Mouse (Mus musculus): ENCODE measurements around the gene Hist1h3c. TPM values are rescaled to one million over a fixed set of nuclear protein-coding genes. Genes with fewer than 3 reads are reported as not detected.

The Hist1h3c gene
- polyA plus RNA-seq, 1 experiment = 3.6 TPM

DNA sequence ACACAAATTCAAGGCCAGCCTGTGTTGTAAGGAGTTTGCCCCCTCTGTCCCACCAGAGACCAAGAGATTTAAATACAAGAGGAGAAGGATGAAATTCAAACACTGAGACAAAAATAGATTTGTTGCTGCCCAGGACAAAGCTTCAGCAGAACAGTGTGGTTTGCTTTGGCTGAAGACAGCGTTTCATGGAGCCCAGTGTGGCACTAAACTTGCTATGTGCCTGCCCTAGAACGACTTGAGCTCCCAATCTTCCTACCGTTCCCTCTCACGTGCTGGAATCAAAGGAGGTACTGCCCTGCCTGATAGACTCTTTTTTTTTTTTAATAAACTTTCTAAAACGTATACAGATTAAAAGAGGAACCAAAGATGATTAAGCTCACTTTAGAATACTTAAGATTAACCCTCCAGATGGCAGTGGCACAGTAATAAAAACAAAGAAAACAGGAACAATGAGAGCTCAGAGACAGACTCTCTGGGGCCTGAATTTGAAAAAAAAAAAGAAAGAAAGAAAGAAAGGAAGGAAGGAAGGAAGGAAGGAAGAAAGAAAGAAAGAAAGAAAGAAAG is 23.5 kb upstream of the Hist1h3c start:
- TF ChIP-seq POLR2A (IDR thresholded peaks at IDR 0.05; ENCODE audit: insufficient read depth, low read length) = no peak
- TF ChIP-seq EP300 (IDR thresholded peaks at IDR 0.05; ENCODE audit: insufficient read depth, low read depth, low read length) = no peak
- TF ChIP-seq CTCF (IDR thresholded peaks at IDR 0.05; ENCODE audit: low read depth, low read length) = no peak
- Histone ChIP-seq H3K27ac (ENCODE audit: insufficient read depth, low read length) (no peak overlapping the region), H3K4me1 (ENCODE audit: control insufficient read depth, insufficient read depth, low read length) (no peaks in the 10 kb centered on the region), H3K9ac (ENCODE audit: low read depth, poor library complexity, severe bottlenecking) (no peak overlapping the region), H3K36me3 (ENCODE audit: control insufficient read depth, insufficient read depth, low read length, poor library complexity, severe bottlenecking) (no peaks in the 10 kb centered on the region), H3K27me3 (ENCODE audit: control insufficient read depth, insufficient read depth, low read length, poor library complexity, severe bottlenecking) (no peaks in the 10 kb centered on the region), H3K9me3 (replicated peaks; ENCODE audit: control insufficient read depth, insufficient read depth, low read length, poor library complexity, severe bottlenecking) (no peaks in the 10 kb centered on the region), H3K4me3 (ENCODE audit: low read depth, low read length) (no peak overlapping the region)

DNA sequence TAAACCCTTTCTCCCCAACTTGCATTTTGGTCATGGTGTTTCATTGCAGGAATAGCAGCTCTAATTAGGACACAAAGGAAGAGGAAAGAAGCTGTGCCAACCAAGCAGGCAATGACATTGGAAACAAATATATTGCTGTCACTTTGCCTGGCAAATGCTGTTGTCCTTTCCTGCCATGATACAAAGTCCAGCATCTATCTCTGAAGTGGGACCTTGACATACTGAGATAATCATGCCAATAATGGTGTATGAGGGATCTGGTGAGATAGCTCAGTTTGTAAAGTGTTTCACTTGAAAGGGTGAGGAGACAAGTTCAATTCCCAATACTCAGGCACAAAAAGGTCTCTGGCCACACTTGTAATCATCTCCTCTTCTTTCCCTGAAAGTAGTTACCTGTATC is 21.4 kb upstream of the Hist1h3c start:
- H3K4me1 ChIP-seq (ENCODE audit: control insufficient read depth, insufficient read depth, low read length) = no peaks in the 10 kb centered on the region
- no peaks in the 10 kb centered on the region for H3K36me3 ChIP-seq (ENCODE audit: control insufficient read depth, insufficient read depth, low read length, poor library complexity, severe bottlenecking)

DNA sequence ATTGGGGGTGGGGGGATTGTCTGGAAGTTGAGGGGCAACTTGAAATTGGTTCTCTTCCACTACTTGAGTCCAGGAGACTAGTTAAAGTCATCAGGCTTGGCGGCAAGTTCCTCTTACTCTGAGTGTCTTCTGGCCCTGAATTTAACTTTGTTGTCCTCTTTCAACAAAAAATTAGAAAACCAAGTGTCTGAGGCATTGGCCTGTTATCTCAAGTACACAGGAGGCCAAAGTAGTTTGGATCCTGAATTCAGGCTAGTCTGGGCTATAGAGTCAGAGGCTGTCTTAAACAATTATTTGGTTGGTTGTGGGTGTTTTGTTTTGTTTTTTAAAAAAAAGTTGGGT is 19.7 kb upstream of the Hist1h3c start:
- Histone ChIP-seq H3K9me3 (replicated peaks; ENCODE audit: control insufficient read depth, insufficient read depth, low read length, poor library complexity, severe bottlenecking) (no peaks in the 10 kb centered on the region), H3K27me3 (ENCODE audit: control insufficient read depth, insufficient read depth, low read length, poor library complexity, severe bottlenecking) (no peaks in the 10 kb centered on the region), H3K9ac (ENCODE audit: low read depth, poor library complexity, severe bottlenecking) (peak overlapping the region; percentile 97), H3K4me3 (ENCODE audit: low read depth, low read length) (no peak overlapping the region), H3K4me1 (ENCODE audit: control insufficient read depth, insufficient read depth, low read length) (no peaks in the 10 kb centered on the region), H3K36me3 (ENCODE audit: control insufficient read depth, insufficient read depth, low read length, poor library complexity, severe bottlenecking) (no peaks in the 10 kb centered on the region), H3K27ac (ENCODE audit: insufficient read depth, low read length) (peak overlapping the region; percentile 84)
- TF ChIP-seq EP300 (IDR thresholded peaks at IDR 0.05; ENCODE audit: insufficient read depth, low read depth, low read length) (no peak), CTCF (IDR thresholded peaks at IDR 0.05; ENCODE audit: low read depth, low read length) (no peak), POLR2A (IDR thresholded peaks at IDR 0.05; ENCODE audit: insufficient read depth, low read length) (no peak)

More for the DNA sequence above, 21.4 kb upstream of the Hist1h3c start:
- TF ChIP-seq EP300 (IDR thresholded peaks at IDR 0.05; ENCODE audit: insufficient read depth, low read depth, low read length) = no peak
- TF ChIP-seq CTCF (IDR thresholded peaks at IDR 0.05; ENCODE audit: low read depth, low read length) = no peak
- no peak for TF ChIP-seq POLR2A (IDR thresholded peaks at IDR 0.05; ENCODE audit: insufficient read depth, low read length)
- H3K27me3 ChIP-seq (ENCODE audit: control insufficient read depth, insufficient read depth, low read length, poor library complexity, severe bottlenecking) = no peaks in the 10 kb centered on the region
- H3K4me3 ChIP-seq (ENCODE audit: low read depth, low read length) = no peak overlapping the region
- no peaks in the 10 kb centered on the region for H3K9me3 ChIP-seq (replicated peaks; ENCODE audit: control insufficient read depth, insufficient read depth, low read length, poor library complexity, severe bottlenecking)
- no peak overlapping the region for H3K27ac ChIP-seq (ENCODE audit: insufficient read depth, low read length)
- H3K9ac ChIP-seq (ENCODE audit: low read depth, poor library complexity, severe bottlenecking) = no peak overlapping the region

DNA sequence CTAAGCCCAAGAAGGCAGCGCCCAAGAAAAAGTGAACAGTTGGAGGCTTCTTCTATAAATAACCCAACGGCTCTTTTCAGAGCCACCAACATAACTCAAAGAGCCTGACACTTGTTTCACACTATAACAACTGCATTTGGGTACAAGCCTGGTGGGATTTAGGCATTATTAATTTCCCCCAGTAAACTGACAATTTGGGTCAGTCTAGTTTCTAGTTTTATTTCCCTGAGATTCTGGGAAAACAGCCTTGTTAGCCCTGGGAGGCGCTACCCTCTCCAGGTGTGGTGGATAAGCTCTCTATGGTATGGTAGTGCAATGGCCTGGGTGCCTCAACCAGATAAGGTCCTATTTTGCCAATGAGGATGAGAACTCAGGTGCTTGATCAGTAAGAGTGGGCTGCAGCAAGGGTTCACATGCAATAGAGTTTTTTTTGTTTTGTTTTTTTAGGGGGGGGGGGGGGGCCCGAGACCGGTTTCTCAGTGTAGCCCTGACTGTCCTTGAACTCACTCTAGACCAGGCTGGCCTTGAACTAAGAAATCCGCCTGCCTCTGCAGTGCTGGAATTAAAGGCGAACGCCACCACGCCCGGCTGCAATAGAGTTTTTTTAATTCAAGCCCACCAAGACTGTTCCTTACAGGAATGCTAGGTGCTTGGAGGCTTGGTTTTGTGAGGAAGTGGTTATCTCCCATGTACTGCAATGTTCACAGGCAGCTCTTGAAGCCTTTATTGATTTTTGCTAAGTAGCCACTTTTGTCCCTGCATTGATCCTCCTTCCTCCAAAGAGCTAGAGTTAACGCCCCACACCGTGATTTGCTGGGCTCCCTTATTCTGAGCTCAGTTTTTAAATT is 19.1 kb upstream of the Hist1h3c start:
- H3K9ac ChIP-seq (ENCODE audit: low read depth, poor library complexity, severe bottlenecking) = peak overlapping the region; percentile 97
- peak overlapping the region; percentile 84 for H3K4me3 ChIP-seq (ENCODE audit: low read depth, low read length)
- H3K9me3 ChIP-seq (replicated peaks; ENCODE audit: control insufficient read depth, insufficient read depth, low read length, poor library complexity, severe bottlenecking) = no peaks in the 10 kb centered on the region
- no peaks in the 10 kb centered on the region for H3K36me3 ChIP-seq (ENCODE audit: control insufficient read depth, insufficient read depth, low read length, poor library complexity, severe bottlenecking)
- TF ChIP-seq POLR2A (IDR thresholded peaks at IDR 0.05; ENCODE audit: insufficient read depth, low read length) (peak; percentile 42), CTCF (IDR thresholded peaks at IDR 0.05; ENCODE audit: low read depth, low read length) (no peak)
- no peaks in the 10 kb centered on the region for H3K4me1 ChIP-seq (ENCODE audit: control insufficient read depth, insufficient read depth, low read length)
- peak overlapping the region; percentile 84 for H3K27ac ChIP-seq (ENCODE audit: insufficient read depth, low read length)
- H3K27me3 ChIP-seq (ENCODE audit: control insufficient read depth, insufficient read depth, low read length, poor library complexity, severe bottlenecking) = no peaks in the 10 kb centered on the region

DNA sequence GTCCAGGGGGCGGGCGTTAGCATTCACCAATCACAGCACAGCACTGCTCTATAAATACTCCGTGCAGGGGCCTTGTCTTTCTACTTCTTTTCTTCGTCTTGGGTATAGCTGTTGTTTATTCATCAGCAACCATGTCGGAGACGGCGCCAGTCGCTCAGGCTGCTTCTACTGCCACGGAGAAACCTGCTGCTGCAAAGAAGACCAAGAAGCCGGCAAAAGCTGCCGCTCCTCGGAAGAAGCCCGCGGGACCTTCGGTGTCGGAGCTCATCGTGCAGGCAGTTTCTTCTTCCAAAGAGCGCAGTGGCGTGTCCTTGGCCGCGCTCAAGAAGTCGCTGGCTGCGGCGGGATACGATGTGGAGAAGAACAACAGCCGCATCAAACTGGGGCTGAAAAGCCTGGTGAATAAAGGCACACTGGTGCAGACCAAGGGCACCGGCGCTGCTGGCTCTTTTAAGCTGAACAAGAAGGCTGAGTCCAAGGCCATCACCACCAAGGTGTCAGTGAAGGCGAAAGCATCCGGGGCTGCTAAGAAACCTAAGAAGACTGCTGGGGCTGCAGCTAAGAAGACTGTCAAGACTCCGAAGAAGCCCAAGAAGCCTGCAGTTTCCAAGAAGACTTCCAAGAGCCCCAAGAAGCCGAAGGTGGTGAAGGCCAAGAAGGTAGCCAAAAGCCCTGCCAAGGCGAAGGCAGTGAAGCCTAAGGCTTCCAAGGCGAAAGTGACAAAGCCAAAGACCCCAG is 18.4 kb upstream of the Hist1h3c start, which contains the start of gene Hist1h1a:
Gene Hist1h1a, plus strand, starts transcription at position 81 of the 738 bp plus-strand sequence.
- peak; percentile 99 for TF ChIP-seq POLR2A (IDR thresholded peaks at IDR 0.05; ENCODE audit: insufficient read depth, low read length)
- no peak for TF ChIP-seq EP300 (IDR thresholded peaks at IDR 0.05; ENCODE audit: insufficient read depth, low read depth, low read length)
- peak within 1 kb of the TSS; percentile 97 for H3K9ac ChIP-seq (ENCODE audit: low read depth, poor library complexity, severe bottlenecking)
- no peaks in the 10 kb centered on the region for H3K36me3 ChIP-seq (ENCODE audit: control insufficient read depth, insufficient read depth, low read length, poor library complexity, severe bottlenecking)
- H3K4me3 ChIP-seq (ENCODE audit: low read depth, low read length) = peak within 1 kb of the TSS; percentile 84
- H3K27ac ChIP-seq (ENCODE audit: insufficient read depth, low read length) = peak within 1 kb of the TSS; percentile 90
- no peaks in the 10 kb centered on the region for H3K27me3 ChIP-seq (ENCODE audit: control insufficient read depth, insufficient read depth, low read length, poor library complexity, severe bottlenecking)
- H3K9me3 ChIP-seq (replicated peaks; ENCODE audit: control insufficient read depth, insufficient read depth, low read length, poor library complexity, severe bottlenecking) = no peaks in the 10 kb centered on the region
- H3K4me1 ChIP-seq (ENCODE audit: control insufficient read depth, insufficient read depth, low read length) = no peaks in the 10 kb centered on the region

DNA sequence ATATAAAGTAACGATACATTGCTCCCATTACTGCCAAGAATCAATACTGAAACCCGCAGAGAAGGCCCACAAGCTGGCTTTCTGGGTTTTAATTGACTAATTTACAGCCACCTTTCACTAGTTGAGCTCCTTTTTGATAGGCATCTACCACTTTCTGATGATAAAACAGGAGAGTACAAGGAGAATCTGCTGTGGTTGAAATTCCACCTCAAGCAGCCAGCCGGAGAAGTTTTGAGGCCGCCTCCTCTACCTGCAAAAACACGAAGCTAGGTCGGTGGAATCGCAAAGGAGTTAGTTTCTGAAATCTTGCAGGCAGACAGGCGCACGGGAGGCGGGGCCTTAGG is 17.8 kb upstream of the Hist1h3c start:
- TF ChIP-seq EP300 (IDR thresholded peaks at IDR 0.05; ENCODE audit: insufficient read depth, low read depth, low read length) (no peak), POLR2A (IDR thresholded peaks at IDR 0.05; ENCODE audit: insufficient read depth, low read length) (no peak), CTCF (IDR thresholded peaks at IDR 0.05; ENCODE audit: low read depth, low read length) (no peak)
- Histone ChIP-seq H3K4me3 (ENCODE audit: low read depth, low read length) (peak overlapping the region; percentile 59), H3K36me3 (ENCODE audit: control insufficient read depth, insufficient read depth, low read length, poor library complexity, severe bottlenecking) (no peaks in the 10 kb centered on the region), H3K27me3 (ENCODE audit: control insufficient read depth, insufficient read depth, low read length, poor library complexity, severe bottlenecking) (no peaks in the 10 kb centered on the region), H3K27ac (ENCODE audit: insufficient read depth, low read length) (peak overlapping the region; percentile 90), H3K4me1 (ENCODE audit: control insufficient read depth, insufficient read depth, low read length) (no peaks in the 10 kb centered on the region), H3K9ac (ENCODE audit: low read depth, poor library complexity, severe bottlenecking) (peak overlapping the region; percentile 87), H3K9me3 (replicated peaks; ENCODE audit: control insufficient read depth, insufficient read depth, low read length, poor library complexity, severe bottlenecking) (no peaks in the 10 kb centered on the region)
